Mouse (Mus musculus): ENCODE results near the gene Vps8. TPM values are rescaled to one million over a fixed set of nuclear protein-coding genes. Genes with fewer than 3 reads are reported as not detected.

Vps8 gene
- polyA plus RNA-seq (2017; shearing (Covaris generic)), result 24.3 TPM

GRCm38 (mm10) chr16:21422645-21423545, at the start of gene Vps8:
Vps8 (plus strand) TSS chr16:21423118.

Other genes with a start within 250 kb of the Vps8 start
- gene Ephb3, start 218.4 kb upstream of the Vps8 start, polyA plus RNA-seq (2017; shearing (Covaris generic)), result 0.07 TPM

All from CD4-positive, CD25-positive, alpha-beta regulatory T cell (primary cell).